Mouse (Mus musculus) granulocyte monocyte progenitor cell, adult 5-6 weeks (primary cell): ENCODE measurements around the gene Ehd4. TPM values are rescaled to one million over a fixed set of nuclear protein-coding genes. Genes with fewer than 3 reads are reported as not detected.

Experiments
- ATAC-seq: replicated peaks from 2 replicates; pipeline ENCODE4 v1.8.0; 2016; ENCODE audit warnings: mild to moderate bottlenecking, moderate TSS enrichment, inconsistent platforms; ENCODE audit not compliant: poor library complexity, severe bottlenecking
- total RNA-seq, 2 experiments: library from RNA; stranded (forward) in 1 of 2; stranded (reverse) in 1 of 2; fragments of 200-712, 200-1000 nt in 1 of 2; fragments of >200 nt in 1 of 2; fragmentation: Nextera tagmentation in 1 of 2; gene quantifications; 2 replicates each; pipeline ENCODE4 v1.2.3; 2014 to 2017

The Ehd4 gene
- total RNA-seq (2014; fragmentation: Nextera tagmentation), result 27.0 and 33.4 TPM in 2 replicates
- 29.4 and 30.3 TPM in 2 replicates for total RNA-seq (2017)

- peak; percentile 84 for ATAC-seq
Measured at GRCm38 (mm10) chr2:120154361-120154894, at the start of gene Ehd4. Gene Ehd4 (minus strand): TSS chr2:120154606.

GRCm38 (mm10) chr2:120203742-120204141, 49.3 kb upstream of the Ehd4 start:
- ATAC-seq, result no peak

- ATAC-seq, result no peak
Measured at GRCm38 (mm10) chr2:120200077-120200476, 45.7 kb upstream of the Ehd4 start.

DNA sequence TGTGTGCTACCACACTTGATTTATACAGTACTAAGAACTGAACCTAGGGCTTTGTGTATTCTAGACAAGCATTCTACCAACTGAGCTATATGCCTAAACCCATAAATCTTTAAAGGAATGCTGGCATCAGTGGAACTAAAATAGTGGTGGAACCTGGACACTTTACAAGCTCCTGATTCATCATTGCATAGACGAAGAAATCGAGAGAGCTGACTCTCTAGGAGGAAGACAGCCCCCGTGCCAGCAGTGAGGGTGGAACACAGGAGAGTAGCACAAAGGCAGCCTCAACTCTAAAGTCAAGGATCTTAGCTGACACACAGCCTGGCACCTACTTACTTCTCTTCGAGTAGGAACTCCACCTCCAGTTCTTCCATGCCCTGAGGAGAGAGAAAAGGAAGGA, 33.8 kb upstream of the Ehd4 start:
- ATAC-seq, result no peak

DNA sequence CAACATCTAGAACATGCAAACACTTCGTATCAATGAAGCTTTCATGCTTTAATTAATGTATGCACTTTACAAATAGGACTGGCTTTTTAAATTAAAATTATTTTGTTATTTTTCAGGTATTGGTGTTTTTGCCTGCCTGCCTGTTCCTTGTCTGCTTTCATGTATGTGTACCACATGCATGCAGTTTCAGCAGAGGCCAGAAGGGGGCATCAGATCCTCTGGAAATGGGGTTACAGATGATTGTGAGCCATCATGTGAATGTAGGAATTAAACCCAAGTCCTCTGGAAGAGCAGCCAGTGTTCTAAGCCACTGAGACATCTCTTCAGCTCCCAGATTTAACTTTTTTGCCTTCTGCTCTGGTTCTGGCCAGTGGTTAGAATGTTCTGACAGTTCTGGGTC, 33.2 kb upstream of the Ehd4 start:
- no peak for ATAC-seq

GRCm38 (mm10) chr2:120185527-120186276, 31.3 kb upstream of the Ehd4 start:
- no peak for ATAC-seq

DNA sequence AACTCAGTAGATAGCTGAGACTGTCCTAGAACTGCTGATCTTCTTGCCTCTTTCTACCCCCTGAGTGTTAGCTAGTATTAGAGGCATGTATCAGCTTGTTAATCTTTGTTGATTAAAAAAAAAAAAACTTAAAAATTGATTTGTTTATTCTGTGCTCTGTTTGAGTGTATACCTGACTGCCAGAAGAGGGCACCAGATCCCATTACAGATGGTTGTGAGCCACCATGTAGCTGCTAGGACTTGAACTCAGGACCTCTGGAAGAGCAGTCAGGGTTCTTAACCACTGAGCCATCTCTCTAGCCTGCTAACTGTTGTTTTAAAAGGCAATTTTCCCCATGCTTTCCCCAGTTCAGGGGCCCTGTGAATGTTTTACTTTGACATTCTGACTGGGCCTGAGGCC, 24.5 kb upstream of the Ehd4 start:
- no peak for ATAC-seq

- peak; percentile 63 for ATAC-seq
Measured at GRCm38 (mm10) chr2:120173718-120174117, 19.3 kb upstream of the Ehd4 start.

GRCm38 (mm10) chr2:120171362-120171761, 17.0 kb upstream of the Ehd4 start:
- no peak for ATAC-seq

DNA sequence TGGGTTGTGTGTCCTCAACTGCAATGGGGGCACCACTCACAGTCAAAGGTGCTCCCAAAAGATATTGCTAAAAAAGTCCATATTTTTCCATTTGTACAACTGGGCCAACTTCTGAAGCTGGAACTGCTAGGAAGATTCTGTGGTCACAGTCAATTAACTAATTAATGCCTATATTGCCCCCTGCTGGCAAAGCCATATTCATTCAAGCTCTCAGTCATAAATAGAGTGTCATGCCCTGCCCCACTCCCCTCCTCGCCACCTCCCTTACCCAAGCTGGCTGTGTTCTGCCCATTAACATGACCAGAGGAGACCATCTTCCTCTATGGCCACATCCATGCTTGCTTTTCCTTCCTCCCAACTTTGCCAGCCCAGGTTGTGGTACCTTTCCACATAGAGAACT, 16.3 kb upstream of the Ehd4 start:
- ATAC-seq, result peak; percentile 71

DNA sequence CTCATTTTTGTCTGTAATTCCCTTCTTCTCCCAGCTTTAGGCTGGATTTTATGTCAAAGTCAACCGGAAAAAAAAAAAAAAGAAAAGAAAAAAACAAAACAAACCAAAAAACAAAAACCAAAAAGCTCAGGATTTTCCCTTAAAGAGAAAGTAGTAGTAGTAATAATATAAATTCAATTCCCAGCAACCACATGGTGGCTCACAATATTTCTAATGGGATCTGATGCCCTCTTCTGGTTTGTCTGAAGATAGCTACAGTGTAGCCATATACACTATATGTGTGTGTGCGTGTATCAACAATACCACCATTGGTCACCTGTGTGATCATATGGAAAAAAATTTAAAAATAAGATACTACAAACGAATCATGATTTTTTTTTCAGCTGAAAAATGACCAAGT, 15.0 kb upstream of the Ehd4 start:
- no peak for ATAC-seq

GRCm38 (mm10) chr2:120167763-120168162, 13.4 kb upstream of the Ehd4 start:
- no peak for ATAC-seq

DNA sequence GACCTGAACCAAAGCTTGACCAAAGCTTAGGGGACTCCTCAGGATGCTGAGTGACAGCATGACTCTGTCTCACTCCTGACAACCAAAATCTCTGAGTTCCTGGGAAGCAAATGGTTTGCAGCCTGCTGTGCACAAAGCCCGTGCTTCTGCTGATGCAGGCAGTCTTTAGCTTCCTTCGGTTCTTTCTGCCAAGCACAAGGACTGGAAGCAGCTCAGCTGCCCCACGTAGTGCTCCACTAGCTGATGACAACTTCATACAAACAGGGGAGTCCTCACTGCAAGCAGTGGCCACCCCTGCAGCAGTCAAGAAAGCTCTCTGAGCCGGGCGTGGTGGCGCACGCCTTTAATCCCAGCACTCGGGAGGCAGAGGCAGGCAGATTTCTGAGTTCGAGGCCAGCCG, 11.1 kb upstream of the Ehd4 start:
- ATAC-seq, result no peak

- ATAC-seq, result no peak
Measured at GRCm38 (mm10) chr2:120159434-120159833, 5.0 kb upstream of the Ehd4 start.

DNA sequence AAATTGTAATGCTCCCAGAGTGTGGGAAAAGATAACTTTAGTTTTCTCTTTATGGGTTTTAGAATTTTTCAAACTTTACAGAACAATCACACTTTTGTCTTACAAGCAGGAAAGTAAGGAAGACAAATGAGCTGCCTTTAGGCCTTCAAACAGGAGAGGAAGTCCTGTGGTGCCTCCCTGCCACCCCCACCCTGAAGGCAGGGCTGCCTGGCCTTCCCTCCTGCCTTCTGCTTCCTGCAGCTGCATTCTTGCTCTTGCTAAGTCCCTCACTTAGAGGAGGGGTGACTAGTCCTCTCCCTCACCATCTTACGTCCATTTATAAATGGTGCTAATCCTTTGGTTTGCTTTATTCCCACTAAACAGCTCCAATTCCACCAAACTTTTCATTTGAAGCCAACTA, 4.4 kb upstream of the Ehd4 start:
- ATAC-seq, result peak; percentile 36

GRCm38 (mm10) chr2:120158016-120158415, 3.6 kb upstream of the Ehd4 start:
- ATAC-seq, result peak; percentile 38

GRCm38 (mm10) chr2:120157606-120158005, 3.2 kb upstream of the Ehd4 start:
- no peak for ATAC-seq

- ATAC-seq, result peak; percentile 53
Measured at GRCm38 (mm10) chr2:120153586-120154360, 633 bp downstream of the Ehd4 start.

DNA sequence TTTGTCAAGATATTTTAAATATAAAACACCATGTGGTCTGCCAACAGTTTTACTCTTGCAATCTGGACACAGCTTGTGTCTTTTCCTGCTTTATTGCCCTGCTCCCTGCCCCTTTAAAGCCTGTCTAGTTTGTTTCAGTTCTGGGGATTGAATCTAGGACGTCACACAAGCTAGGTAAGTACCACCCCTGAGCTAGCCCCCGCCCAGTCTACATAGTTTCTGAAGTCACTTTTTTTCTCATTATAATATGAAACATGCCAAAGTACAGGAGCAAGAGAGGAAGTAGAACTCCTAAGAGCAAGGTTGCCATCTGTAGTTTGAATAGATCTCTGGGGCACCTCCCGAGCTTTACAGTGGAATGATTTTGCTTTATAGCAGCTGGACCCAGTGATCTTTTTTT, 3.8 kb downstream of the Ehd4 start:
- ATAC-seq, result no peak

DNA sequence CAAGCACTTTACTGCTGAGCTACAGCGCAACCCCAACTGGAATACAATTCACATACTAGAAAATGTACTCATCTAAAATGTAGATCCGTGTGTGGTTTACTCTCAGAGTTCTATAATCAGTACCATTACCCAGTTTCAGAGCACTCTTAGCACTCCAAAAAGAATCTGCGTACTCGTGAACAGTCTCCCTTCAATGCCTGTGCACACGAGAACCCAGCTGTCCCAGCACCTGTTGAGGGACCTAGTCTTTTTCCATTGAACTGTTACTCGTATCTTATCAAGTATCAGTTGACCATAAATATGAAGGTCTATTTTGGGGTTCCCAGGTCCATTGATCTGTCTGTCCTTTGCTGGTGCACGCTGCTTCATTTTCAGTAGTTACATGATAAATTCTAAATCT, 4.8 kb downstream of the Ehd4 start:
- ATAC-seq, result no peak

DNA sequence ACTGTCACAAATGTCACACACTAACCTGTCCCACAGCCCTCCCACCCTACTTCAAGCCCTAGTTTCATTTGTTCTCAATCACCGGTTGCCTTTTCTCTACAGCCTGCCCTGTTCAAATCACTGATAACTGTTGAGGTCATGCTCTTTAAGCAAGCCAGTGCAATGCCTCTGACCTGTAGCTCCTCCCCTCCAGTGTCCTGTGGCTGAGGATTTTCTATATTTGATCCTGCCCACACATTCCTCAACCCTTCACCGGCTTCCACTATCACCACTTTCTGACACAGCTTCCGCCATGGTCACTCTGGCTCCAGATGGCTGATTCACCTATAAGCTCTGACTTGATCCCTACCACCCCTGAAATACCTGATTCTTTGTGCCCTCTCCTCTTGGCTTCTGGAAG, 6.4 kb downstream of the Ehd4 start:
- ATAC-seq, result peak; percentile 21; the same call in 1 of the 2 replicates
